Mouse (Mus musculus) heart, embryonic 14.5 days (tissue): ENCODE data around the gene Gpr61. TPM values are rescaled to one million over a fixed set of nuclear protein-coding genes. Genes with fewer than 3 reads are reported as not detected.
A peak's percentile ranks its signal among the peaks of the same experiment; 100 is the strongest.

Source experiments
- ATAC-seq: fragments of 200-750 bp; cut with Nextera tagmentation; 2 replicates; pipeline ENCODE4 v1.8.0; 2017; ENCODE audit warnings: low read depth, moderate TSS enrichment; ENCODE audit not compliant: insufficient number of reproducible peaks, insufficient read depth, low FRiP score
- H3K27ac ChIP-seq, 2 experiments: fragments of 200-500 bp in 1 of 2; fragments of 300-500 bp in 1 of 2; sonication (generic) in 1 of 2; replicated peaks in 1 of 2; 2 replicates each; pipeline ENCODE4 v1.5.1; 2012 to 2014; ENCODE audit warnings: low read depth in 2 of 2, low read length in 2 of 2, control low read depth in 1 of 2, mild to moderate bottlenecking in 1 of 2, mixed read lengths in 1 of 2; ENCODE audit not compliant: control insufficient read depth in 1 of 2, insufficient read depth in 1 of 2
- H3K27me3 ChIP-seq: fragments of 300-500 bp; sonication (generic); 2 replicates; pipeline ENCODE4 v1.6.1; 2014; ENCODE audit warnings: mild to moderate bottlenecking, low read length, control low read depth; ENCODE audit not compliant: control insufficient read depth, insufficient read depth
- H3K36me3 ChIP-seq: fragments of 300-500 bp; sonication (generic); 2 replicates; pipeline ENCODE4 v1.6.1; 2014; ENCODE audit warnings: mild to moderate bottlenecking, control low read depth, low read length, mixed read lengths; ENCODE audit not compliant: control insufficient read depth, insufficient read depth
- H3K4me1 ChIP-seq, 2 experiments: fragments of 200-500 bp in 1 of 2; fragments of 300-500 bp in 1 of 2; sonication (generic) in 1 of 2; 2 replicates each; pipeline ENCODE4 v1.6.1; 2012 to 2014; ENCODE audit warnings: low read length in 2 of 2, control low read depth in 1 of 2, mixed read lengths in 1 of 2; ENCODE audit not compliant: control insufficient read depth in 2 of 2, insufficient read depth in 2 of 2
- H3K4me2 ChIP-seq: fragments of 300-500 bp; sonication (generic); 2 replicates; pipeline ENCODE4 v1.6.1; 2014; ENCODE audit warnings: mild to moderate bottlenecking, low read length
- H3K4me3 ChIP-seq, 2 experiments: fragments of 200-500 bp in 1 of 2; fragments of 300-500 bp in 1 of 2; sonication (generic) in 1 of 2; 2 replicates each; pipeline ENCODE4 v1.5.1; 2012 to 2014; ENCODE audit warnings: low read length in 2 of 2, mild to moderate bottlenecking in 2 of 2, control low read depth in 1 of 2, low read depth in 1 of 2, moderate library complexity in 1 of 2; ENCODE audit not compliant: control insufficient read depth in 1 of 2, insufficient read depth in 1 of 2
- H3K9ac ChIP-seq: fragments of 300-500 bp; sonication (generic); 2 replicates; pipeline ENCODE4 v1.6.1; 2014; ENCODE audit warnings: mild to moderate bottlenecking, low read length
- H3K9me3 ChIP-seq: fragments of 300-500 bp; sonication (generic); 2 replicates; pipeline ENCODE4 v1.6.1; 2016; ENCODE audit warnings: low read length, control low read depth; ENCODE audit not compliant: control insufficient read depth
- WGBS: fragments of 180-500 bp; shearing (Covaris S2); extraction: QIAGEN DNeasy Blood & Tissue Kit; methylation state at CpG from one replicate; pipeline ENCODE4 v1.1.7; 2014; 5-methylcytosine and 5-hydroxymethylcytosine counted together
- polyA plus RNA-seq: library from polyadenylated mRNA; unstranded; fragments of >200 nt; fragmentation: Nextera tagmentation; extraction: Ambion mirVana; gene quantifications from 2 replicates; pipeline ENCODE4 v1.2.1, GENCODE M21; 2014

Gene Gpr61
- polyA plus RNA-seq, 1 experiment from 2014 or later: 0.24 TPM

GRCm38 (mm10) chr3:108132484-108132883 lies 22.2 kb downstream of the Gpr61 start:
- H3K27ac ChIP-seq: peak overlapping the region; percentile 49 to 55; a peak in 2 of 4 replicates
- H3K4me1 ChIP-seq: peaks cover 14 to 45% of the 10 kb centered on the region in 2 experiments
- peak overlapping the region; percentile 3; the same call in 1 of the 2 replicates for H3K9ac ChIP-seq
- H3K36me3 ChIP-seq: peaks cover 10% of the 10 kb centered on the region; the same call in 1 of the 2 replicates
- 68% methylated on average over 1 of the region's 1 CpGs for WGBS
- no peak overlapping the region for H3K4me3 ChIP-seq
- H3K4me2 ChIP-seq: no peak overlapping the region
- no peaks in the 10 kb centered on the region for H3K9me3 ChIP-seq
- no peaks in the 10 kb centered on the region for H3K27me3 ChIP-seq
- ATAC-seq: no peak

GRCm38 (mm10) chr3:108131821-108132220 lies 22.9 kb downstream of the Gpr61 start:
- no peak overlapping the region for H3K4me2 ChIP-seq
- H3K4me1 ChIP-seq: peaks cover 14 to 45% of the 10 kb centered on the region in 2 experiments
- H3K9ac ChIP-seq: peak overlapping the region; percentile 3; the same call in 1 of the 2 replicates
- no peak overlapping the region for H3K4me3 ChIP-seq
- peak overlapping the region; percentile 41 to 49; a peak in 2 of 4 replicates for H3K27ac ChIP-seq
- no peaks in the 10 kb centered on the region for H3K9me3 ChIP-seq
- peaks cover 6% of the 10 kb centered on the region; the same call in 1 of the 2 replicates for H3K36me3 ChIP-seq
- no peaks in the 10 kb centered on the region for H3K27me3 ChIP-seq
- WGBS: 17% methylated on average over 1 of the region's 1 CpGs
- no peak for ATAC-seq

GRCm38 (mm10) chr3:108131216-108131615 lies 23.5 kb downstream of the Gpr61 start:
- ATAC-seq: no peak
- Histone ChIP-seq H3K4me2 (no peak overlapping the region), H3K9me3 (no peaks in the 10 kb centered on the region), H3K9ac (no peak overlapping the region), H3K27ac (peak overlapping the region; percentile 41 to 49; a peak in 2 of 4 replicates), H3K4me1 (peaks cover 14 to 45% of the 10 kb centered on the region in 2 experiments), H3K36me3 (0 out of 2 replicates have a peak, but pooled peaks cover 4% of the 10 kb centered on the region), H3K4me3 (no peak overlapping the region), H3K27me3 (no peaks in the 10 kb centered on the region)
- WGBS: 92% methylated on average over 5 of the region's 5 CpGs

- no peak for ATAC-seq
- no peak overlapping the region for H3K9ac ChIP-seq
- 56% methylated on average over 4 of the region's 4 CpGs for WGBS
- H3K4me3 ChIP-seq: no peak overlapping the region
- H3K27me3 ChIP-seq: no peaks in the 10 kb centered on the region
- 0 out of 2 replicates have a peak, but pooled peaks cover 4% of the 10 kb centered on the region for H3K36me3 ChIP-seq
- H3K27ac ChIP-seq: no peak overlapping the region
- H3K4me1 ChIP-seq: peaks cover 14 to 45% of the 10 kb centered on the region in 2 experiments
- H3K4me2 ChIP-seq: no peak overlapping the region
- no peaks in the 10 kb centered on the region for H3K9me3 ChIP-seq
Measured at GRCm38 (mm10) chr3:108129804-108130203, 24.9 kb downstream of the Gpr61 start.

GRCm38 (mm10) chr3:108129367-108129766 lies 25.3 kb downstream of the Gpr61 start:
- Histone ChIP-seq H3K4me3 (no peak overlapping the region), H3K27me3 (no peaks in the 10 kb centered on the region), H3K27ac (0 out of 4 replicates have a peak overlapping the region, but pooled peaks of 1 of the 2 experiments have one; percentile 19), H3K9me3 (no peaks in the 10 kb centered on the region), H3K4me2 (no peak overlapping the region), H3K4me1 (peaks cover 14 to 45% of the 10 kb centered on the region in 2 experiments), H3K9ac (no peak overlapping the region), H3K36me3 (0 out of 2 replicates have a peak, but pooled peaks cover 4% of the 10 kb centered on the region)
- ATAC-seq: no peak
- 75% methylated on average over 4 of the region's 4 CpGs for whole genome bisulfite sequencing

GRCm38 (mm10) chr3:108128520-108128919 lies 26.2 kb downstream of the Gpr61 start:
- no peak for ATAC-seq
- no peak overlapping the region for H3K4me2 ChIP-seq
- H3K27me3 ChIP-seq: no peaks in the 10 kb centered on the region
- peaks cover 14 to 42% of the 10 kb centered on the region in 2 experiments for H3K4me1 ChIP-seq
- H3K9ac ChIP-seq: no peak overlapping the region
- no peaks in the 10 kb centered on the region for H3K9me3 ChIP-seq
- H3K36me3 ChIP-seq: peaks cover 6% of the 10 kb centered on the region
- H3K4me3 ChIP-seq: no peak overlapping the region
- no peak overlapping the region for H3K27ac ChIP-seq
- 75% methylated on average over 5 of the region's 5 CpGs for WGBS

- WGBS: 87% methylated on average over 3 of the region's 3 CpGs
Measured at GRCm38 (mm10) chr3:108126327-108126726, 28.4 kb downstream of the Gpr61 start.

GRCm38 (mm10) chr3:108124131-108124530 lies 30.6 kb downstream of the Gpr61 start:
- H3K9me3 ChIP-seq: no peaks in the 10 kb centered on the region
- H3K27ac ChIP-seq: no peak overlapping the region
- WGBS: 56% methylated on average over 1 of the region's 1 CpGs
- ATAC-seq: no peak
- H3K4me3 ChIP-seq: no peak overlapping the region
- no peak overlapping the region for H3K9ac ChIP-seq
- peaks cover 33% of the 10 kb centered on the region for H3K36me3 ChIP-seq
- no peaks in the 10 kb centered on the region for H3K27me3 ChIP-seq
- H3K4me2 ChIP-seq: no peak overlapping the region
- H3K4me1 ChIP-seq: peaks cover 2 to 6% of the 10 kb centered on the region in 2 experiments; a peak in 3 of 4 replicates

More at GRCm38 (mm10) chr3:108126327-108126726, 28.4 kb downstream of the Gpr61 start:
- no peaks in the 10 kb centered on the region for H3K9me3 ChIP-seq
- H3K4me3 ChIP-seq: no peak overlapping the region
- H3K9ac ChIP-seq: no peak overlapping the region
- no peak overlapping the region for H3K4me2 ChIP-seq
- peaks cover 7 to 26% of the 10 kb centered on the region in 2 experiments for H3K4me1 ChIP-seq
- H3K27ac ChIP-seq: no peak overlapping the region
- no peaks in the 10 kb centered on the region for H3K27me3 ChIP-seq
- ATAC-seq: no peak
- H3K36me3 ChIP-seq: peaks cover 25% of the 10 kb centered on the region
